Mouse (Mus musculus) spleen, postnatal 14 days (tissue): ENCODE measurements at regions not wholly inside any gene's neighbourhood (a gene's known extent, or its start where the extent isn't known, plus 50 kb on each side); places are given as distances from the start of the nearest gene placed in this dataset.

Experiments used
- DNase-seq, 2 experiments: peaks; one replicate each; pipeline ENCODE4 v3.0.0; 2021 to 2022; ENCODE audit warnings: low spot score in 2 of 2

DNA sequence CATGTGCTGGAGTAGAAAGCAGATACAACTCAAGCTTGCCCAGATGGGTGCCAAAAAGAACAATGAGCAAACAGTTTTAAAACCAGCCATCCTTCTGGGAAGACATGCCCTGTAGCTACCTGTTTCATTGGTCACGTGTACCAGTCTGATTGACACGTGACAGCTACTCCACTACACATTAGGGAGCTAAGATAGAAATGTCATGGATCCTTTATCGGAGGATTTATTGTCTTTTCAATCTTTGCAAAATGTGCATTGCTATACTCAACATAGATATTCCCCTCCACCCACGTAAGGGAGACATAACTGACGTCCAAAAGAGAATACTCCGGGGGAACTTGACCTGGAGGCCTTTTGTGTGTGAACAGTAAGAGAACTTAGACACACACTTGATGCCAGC lies 171.1 kb upstream of the Cited2 start:
- no peak for DNase-seq

DNA sequence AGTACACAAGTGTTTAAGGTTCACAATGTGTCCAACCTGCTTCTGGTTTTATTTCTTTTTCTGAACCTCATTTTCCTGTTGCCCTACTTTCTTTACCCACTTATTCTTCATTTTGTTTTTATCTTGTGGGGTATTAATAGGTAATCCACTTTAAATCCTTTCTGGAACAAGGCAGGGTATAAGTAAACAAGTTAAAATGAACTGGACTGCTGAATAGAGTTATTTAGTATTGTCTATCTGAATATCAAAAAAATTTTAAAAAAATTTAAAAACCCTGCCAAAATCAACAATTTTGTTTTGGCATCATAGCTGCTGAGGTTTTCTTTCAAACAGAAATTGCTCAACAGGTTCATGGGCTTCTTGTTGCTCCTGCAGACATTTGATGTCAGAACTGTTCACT lies 170.7 kb upstream of the Cited2 start:
- DNase-seq = no peak

DNA sequence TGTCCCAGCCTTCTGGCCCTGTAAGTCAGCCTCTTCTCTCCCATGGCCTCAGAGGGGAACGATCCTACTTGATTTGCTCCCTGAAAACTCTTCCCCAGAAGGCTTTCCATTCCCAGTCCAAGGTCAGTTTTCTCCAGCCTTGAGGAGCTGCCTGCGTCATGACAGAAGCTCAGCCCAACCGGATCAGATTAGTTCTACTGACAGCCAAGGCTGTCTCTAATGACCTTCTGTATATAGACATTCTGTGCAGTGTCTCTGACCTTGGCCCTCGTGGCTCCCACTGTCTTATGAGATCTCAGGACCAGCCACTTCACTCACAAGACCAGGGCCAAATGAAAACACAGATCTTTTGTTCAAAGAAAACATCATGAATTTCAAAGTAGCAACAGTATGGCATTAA lies 166.6 kb upstream of the Cited2 start:
- DNase-seq = no peak

DNA sequence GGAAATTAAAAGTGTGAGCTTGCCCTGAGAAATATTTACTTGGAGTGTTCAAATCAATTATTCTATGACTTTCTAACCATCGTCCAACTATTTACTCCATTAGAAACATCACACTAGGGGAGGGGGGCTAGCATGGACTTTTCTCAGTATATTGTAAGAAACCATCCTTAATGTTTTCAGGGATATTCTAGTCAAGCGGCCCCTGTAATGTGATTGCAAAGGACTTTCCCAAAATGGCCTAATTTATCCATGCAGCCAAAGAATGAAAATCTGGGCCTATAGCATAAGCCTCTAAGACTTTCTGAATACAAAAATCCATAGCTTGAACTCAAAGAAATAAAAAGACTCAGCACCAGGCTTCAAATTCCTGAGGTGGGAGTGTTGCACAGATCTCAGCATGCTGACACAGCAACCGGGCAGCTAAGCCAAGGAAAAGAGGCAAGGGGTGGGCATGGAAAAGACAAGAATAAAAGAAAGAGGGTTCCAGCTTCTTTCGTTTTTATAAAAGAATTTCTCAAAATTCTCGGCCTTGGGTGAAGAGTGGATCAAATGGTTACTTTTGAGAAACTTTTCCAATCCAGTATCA lies 163.6 kb upstream of the Cited2 start:
- no peak for DNase-seq

DNA sequence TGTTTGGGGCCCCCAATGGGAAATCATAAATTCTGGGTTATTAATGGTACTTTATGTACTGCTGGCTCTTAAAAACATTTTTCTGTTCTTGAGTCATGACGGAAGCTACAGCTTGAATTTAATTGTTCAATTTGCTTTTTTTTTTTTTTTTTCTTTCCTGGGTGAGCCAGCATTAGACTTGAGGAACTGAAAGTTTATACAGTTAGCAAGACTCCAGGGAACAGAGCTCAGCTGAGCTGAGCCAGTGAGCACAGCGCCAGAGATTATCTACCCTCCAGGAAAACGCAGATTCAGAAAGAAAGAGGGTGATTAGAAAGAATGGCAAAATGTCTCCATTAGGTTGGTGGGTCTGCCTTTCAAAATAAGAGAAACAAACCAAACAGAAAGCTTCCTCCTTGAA lies 163.0 kb upstream of the Cited2 start:
- no peak for DNase-seq

DNA sequence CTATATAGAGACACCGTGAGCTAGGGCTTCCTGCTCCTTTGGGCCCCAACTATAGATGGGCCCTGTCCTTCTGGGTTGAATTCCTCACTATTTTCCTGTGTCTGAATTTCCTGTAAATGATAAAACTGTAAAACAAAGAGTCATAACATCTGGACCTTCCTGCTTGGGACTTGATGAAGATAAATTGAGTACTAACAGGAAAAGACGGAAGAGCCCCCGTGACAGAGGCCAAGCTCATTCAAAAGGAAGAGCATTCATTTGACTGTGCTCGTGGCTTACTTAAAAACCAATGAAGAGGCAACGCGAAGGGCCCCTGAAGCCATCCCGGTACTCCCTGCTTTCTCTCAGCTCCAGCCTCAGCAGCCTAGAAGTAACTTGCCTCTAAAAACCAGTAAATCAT lies 161.6 kb upstream of the Cited2 start:
- no peak for DNase-seq

- DNase-seq = no peak
Observed at GRCm38 (mm10) chr10:17561977-17562376, 161.0 kb upstream of the Cited2 start.

GRCm38 (mm10) chr10:17562410-17563350 lies 160.3 kb upstream of the Cited2 start:
- DNase-seq = no peak

DNA sequence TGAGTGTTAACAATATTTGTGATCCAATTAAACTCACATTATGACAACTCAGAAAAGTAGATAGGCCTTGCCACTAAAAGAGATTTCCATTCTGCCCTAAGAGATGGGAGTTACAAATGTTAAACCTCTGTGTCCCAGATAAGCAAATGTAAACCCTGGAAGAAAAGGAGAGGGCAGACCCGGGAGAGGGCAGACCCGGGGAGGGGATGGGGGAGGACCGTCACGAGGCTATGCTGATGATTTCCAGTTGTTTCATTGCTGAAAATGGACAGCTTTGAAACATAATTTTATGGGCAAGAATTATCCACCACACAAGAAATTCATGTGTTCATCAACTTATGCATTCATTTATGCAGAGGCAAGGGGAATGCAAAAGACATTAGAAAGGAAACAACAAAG lies 159.7 kb upstream of the Cited2 start:
- DNase-seq = no peak

- DNase-seq = no peak
Observed at GRCm38 (mm10) chr10:17564895-17565620, 158.0 kb upstream of the Cited2 start.

DNA sequence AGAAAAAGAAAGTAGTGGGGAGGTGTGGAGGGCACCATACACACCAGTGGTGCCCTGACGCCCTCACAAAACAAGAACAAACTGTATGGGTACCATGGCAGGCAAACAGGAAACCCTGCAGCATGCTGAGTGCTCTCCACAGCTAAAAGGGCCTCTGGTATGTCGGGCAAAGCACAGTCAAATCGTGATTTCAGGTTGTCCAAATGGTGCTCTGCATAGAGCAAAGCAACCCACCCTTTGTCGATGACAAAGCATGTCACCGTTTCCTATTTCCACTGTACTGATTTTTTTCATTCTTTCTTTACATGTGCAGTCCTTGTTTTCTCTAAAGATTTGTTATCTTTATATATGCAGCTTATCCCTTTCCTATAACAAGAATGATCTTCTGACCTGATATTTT lies 156.0 kb upstream of the Cited2 start:
- DNase-seq = no peak

DNA sequence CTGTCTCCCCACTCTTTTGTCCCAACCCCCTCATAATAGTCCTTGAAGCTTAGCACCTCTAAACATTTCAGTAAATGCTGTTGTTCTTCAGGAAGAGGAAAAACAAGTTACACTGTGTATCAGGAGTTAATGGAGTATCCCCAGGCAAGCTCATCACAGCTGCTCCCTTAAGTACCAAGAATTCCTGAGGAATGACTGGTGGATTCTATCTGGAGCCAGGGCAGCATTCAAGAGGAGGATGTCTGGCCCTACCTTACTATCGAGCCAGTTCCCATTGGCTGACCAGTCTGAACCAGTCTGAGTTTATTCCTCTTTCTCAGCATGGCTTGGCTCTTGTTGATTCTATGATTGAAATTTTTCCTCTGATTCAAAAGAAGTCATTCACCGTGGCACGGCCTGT lies 155.4 kb upstream of the Cited2 start:
- no peak for DNase-seq

GRCm38 (mm10) chr10:17569577-17570113 lies 153.4 kb upstream of the Cited2 start:
- no peak for DNase-seq

DNA sequence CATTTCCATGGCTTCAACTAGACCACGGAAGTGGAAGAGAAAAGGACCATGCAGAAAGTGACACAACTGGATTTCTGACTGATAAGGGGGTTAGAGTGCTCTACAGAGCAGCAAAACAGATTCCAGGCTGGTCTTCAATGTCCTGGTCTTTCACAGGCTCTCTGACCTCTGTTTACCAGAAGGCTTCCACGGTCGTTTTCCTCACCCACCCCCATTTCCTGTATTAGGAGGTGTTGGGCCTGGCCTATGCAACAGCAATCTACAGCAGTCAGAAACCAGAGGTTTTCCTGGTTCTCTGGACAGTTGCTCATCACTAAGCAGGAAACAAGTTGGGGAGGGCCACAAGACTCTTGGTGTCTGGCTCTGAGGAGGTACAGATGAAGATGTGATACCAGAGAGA lies 148.1 kb upstream of the Cited2 start:
- no peak for DNase-seq

DNA sequence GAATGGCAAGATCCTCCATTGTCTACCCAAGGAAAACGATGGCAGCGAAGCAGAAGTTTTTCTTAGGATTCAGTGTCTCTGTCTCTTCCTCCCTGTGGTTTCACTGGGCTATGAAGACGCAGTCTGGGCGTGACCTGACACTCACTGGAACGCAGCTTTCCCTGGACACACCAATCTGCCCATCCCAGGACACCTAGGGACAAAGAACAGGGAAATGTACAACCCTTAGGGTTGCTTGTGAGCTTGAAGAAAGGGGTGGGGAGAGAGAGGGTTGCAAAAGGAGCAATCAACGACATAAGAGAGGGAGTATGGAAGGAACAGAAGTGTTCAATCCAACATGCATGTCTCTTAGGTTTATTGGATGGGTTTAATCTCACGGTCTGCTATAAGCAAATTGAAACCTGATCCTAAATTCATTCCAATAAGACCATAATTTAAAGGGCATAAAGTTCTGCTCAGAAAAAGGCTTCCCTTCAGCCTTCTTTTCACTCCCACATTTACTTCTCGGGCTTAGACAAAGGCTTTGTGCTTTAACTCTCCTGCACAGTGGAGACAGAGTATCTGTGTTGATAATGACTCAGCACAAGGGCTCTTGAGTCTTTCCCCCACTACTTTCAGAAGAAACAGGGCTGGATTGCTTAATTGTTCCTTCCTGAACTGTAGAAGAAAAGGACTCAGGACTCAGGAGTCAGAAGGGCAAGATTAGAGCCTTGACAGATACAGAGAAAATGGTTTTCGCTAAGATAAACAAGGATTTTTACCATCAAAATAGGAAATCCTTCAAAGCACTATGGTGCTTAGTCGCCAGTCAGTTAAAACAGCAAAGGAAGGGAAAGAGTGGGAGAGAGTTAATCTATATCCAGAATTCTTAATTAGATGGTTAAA lies 147.3 kb upstream of the Cited2 start:
- DNase-seq = no peak

- DNase-seq = no peak
Observed at GRCm38 (mm10) chr10:17576333-17576750, 146.7 kb upstream of the Cited2 start.

GRCm38 (mm10) chr10:17579463-17579862 lies 143.6 kb upstream of the Cited2 start:
- no peak for DNase-seq

DNA sequence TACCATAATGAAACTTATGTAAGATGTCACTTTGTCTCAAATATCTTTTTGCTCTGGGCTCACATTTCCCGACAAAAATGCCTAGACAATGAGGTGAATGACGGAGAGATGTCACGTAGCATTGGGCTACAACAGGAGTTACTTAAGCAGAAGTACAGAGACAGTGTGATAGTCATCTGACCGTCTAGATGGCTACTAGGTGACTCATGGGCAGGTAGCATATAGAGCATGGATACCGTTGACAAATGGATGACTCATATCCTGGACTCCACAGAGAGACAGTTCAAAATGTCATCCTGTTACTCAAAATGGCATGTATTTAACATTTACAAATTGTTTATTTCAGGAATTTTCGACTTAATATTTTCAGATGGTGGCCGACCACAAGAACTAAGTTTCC lies 138.2 kb upstream of the Cited2 start:
- DNase-seq = no peak

DNA sequence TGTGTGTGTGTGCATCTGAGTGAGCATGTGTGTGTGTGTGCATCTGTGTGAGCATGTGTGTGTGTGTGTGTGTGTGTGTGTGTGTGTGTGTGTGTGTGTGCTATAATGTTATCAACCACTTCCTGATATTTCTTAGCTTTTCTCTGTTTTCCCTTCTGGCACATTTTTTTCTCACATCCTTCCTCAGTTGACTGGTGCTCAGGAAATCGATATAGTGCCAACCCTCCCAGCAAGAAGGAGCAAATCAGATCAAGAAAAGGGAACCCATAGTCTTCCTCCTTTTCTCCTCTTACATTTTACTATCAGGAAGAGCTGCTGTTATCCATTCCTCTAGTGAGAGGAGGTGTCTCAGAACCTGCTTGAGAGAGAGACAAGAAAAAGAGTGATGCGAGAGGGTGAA lies 136.1 kb upstream of the Cited2 start:
- no peak for DNase-seq

DNA sequence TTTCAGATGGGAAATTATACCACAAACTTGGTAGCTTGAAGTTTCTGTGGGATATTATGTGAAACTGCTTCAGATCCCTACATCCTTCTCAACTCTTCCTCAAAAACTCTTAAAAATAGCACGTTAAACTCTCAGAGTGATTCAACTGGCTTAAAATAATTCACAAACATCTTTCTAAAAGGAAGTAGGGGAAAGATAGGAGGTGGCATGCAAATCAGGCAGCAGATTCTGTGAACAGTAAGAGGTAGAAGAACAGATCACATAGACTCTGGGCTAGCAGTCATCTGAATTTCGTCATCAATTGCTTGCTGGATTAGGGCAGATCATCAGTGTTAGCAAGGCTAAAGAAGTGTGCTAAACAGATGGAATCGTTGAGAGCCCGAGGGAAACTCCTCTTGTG lies 133.9 kb upstream of the Cited2 start:
- no peak for DNase-seq

DNA sequence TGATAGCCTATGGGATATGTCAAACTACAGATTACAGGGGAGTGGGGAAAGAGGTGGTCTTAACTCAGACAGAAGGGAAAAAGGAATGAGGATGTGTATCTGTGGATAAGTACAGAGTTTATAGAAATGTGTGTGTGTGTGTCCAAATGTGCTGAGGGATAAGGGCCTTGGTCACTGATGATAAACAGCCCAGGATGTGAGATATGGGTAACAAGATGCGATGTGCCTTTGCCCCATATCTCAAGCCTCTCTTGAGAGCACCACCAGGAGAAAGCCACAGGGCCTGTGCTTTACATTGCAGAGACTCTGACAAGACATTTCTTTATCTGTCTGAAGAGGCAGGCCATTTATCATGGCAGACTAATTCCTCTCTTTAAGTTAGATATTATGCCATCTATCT lies 132.8 kb upstream of the Cited2 start:
- no peak for DNase-seq
